Mouse (Mus musculus) heart, adult 2 months (tissue): ENCODE results near the gene Egln2. TPM values are rescaled to one million over a fixed set of nuclear protein-coding genes. Genes with fewer than 3 reads are reported as not detected.
A peak's percentile ranks its signal among the peaks of the same experiment; 100 is the strongest.

Experiments used
- DNase-seq, 2 experiments: peaks; one replicate each; pipeline ENCODE4 v3.0.0; 2021
- H3K27ac ChIP-seq: fragments of 200-600 bp; 2 replicates; pipeline ENCODE4 v1.8.1; 2022
- H3K27me3 ChIP-seq: fragments of 200-500 bp; 2 replicates; pipeline ENCODE4 v1.6.1; 2012; ENCODE audit warnings: mild to moderate bottlenecking, low read length, inconsistent platforms, mixed read lengths; ENCODE audit not compliant: control insufficient read depth, insufficient read depth
- H3K36me3 ChIP-seq: fragments of 200-500 bp; 2 replicates; pipeline ENCODE4 v1.6.1; 2012; ENCODE audit warnings: low read length, inconsistent platforms; ENCODE audit not compliant: control insufficient read depth, insufficient read depth
- H3K4me1 ChIP-seq: fragments of 200-500 bp; 2 replicates; pipeline ENCODE4 v1.6.1; 2011; ENCODE audit warnings: low read length; ENCODE audit not compliant: control insufficient read depth, insufficient read depth
- H3K4me3 ChIP-seq: fragments of 200-600 bp; 2 replicates; pipeline ENCODE4 v1.8.1; 2022
- H3K79me2 ChIP-seq: fragments of 200-500 bp; replicated peaks from 2 replicates; pipeline ENCODE4 v1.6.1; 2012; ENCODE audit warnings: mild to moderate bottlenecking, inconsistent platforms, low read length, moderate library complexity, mixed read lengths; ENCODE audit not compliant: control insufficient read depth, insufficient read depth
- H3K9ac ChIP-seq: fragments of 200-500 bp; 2 replicates; pipeline ENCODE4 v1.6.1; 2012; ENCODE audit warnings: low read depth, mild to moderate bottlenecking, control low read depth, inconsistent platforms, low read length, mixed read lengths
- CTCF ChIP-seq: fragments of 200-600 bp; IDR thresholded peaks from 2 replicates; pipeline ENCODE4 v1.8.1; 2022; ENCODE audit warnings: antibody characterized with exemption, mild to moderate bottlenecking, moderate library complexity
- EP300 ChIP-seq: fragments of 200-500 bp; IDR thresholded peaks from 2 replicates; pipeline ENCODE4 v1.6.1; 2011; ENCODE audit warnings: low read depth, low read length, control low read depth; ENCODE audit not compliant: insufficient read depth
- POLR2A ChIP-seq: fragments of 200-500 bp; IDR thresholded peaks from 2 replicates; pipeline ENCODE4 v1.6.1; 2011; ENCODE audit warnings: mild to moderate bottlenecking, low read depth, low read length, control low read depth; ENCODE audit not compliant: insufficient read depth
- WGBS: fragments of 180-500 bp; shearing (Covaris S2); methylation state at CpG from one replicate; pipeline ENCODE4 v1.1.7; 2018; 5-methylcytosine and 5-hydroxymethylcytosine counted together
- intact Hi-C: fragments of 180-260 bp; cut with DNase I; formaldehyde crosslinking; loops from one replicate; pipeline ENCODE4 v1.15.1; 2025
- long read RNA-seq: library from polyadenylated mRNA; stranded (forward); transcript quantifications from one replicate; pipeline ENCODE4 v2.0.0, GENCODE M21; 2021
- polyA plus RNA-seq: library from polyadenylated mRNA; depleted of rRNA; stranded (reverse); fragments of >200 nt; gene quantifications from 2 replicates; pipeline ENCODE4 v1.2.3, GENCODE M21; 2012; rRNA removed
- total RNA-seq, 2 experiments: library from RNA; stranded (reverse); gene quantifications; 2 replicates each; pipeline ENCODE4 v1.2.3; 2021

Gene Egln2
- total RNA-seq (10 to 100 TPM; 51.8 to 64.4 TPM), polyA plus RNA-seq (52.4 and 57.7 TPM in 2 replicates)
- long read RNA-seq, transcript Egln2-201 (6 exons, 2,107 nt) = major isoform, 113 of 126 reads
- long read RNA-seq, partial matches to known transcripts = 4 of 126 reads
- long read RNA-seq, other reads (novel, unspliced or antisense) = 5 of 126 reads

- TF ChIP-seq POLR2A (peak; percentile 86), CTCF (no peak), EP300 (0 out of 2 replicates have a peak, but pooled peaks have one; percentile 59)
- H3K79me2 ChIP-seq = peaks cover 8% of the 10 kb centered on the region
- peak within 1 kb of the TSS; percentile 95 for H3K27ac ChIP-seq
- under 1% methylated on average over 53 of the region's 61 CpGs for WGBS
- peak within 1 kb of the TSS; percentile 72 for H3K4me3 ChIP-seq
- H3K27me3 ChIP-seq = no peaks in the 10 kb centered on the region
- DNase-seq = peak; percentile 95 to 97
- H3K9ac ChIP-seq = peak within 1 kb of the TSS; percentile 81
- intact Hi-C loops = loop anchor here (2.0 to 10.0 kb wide), 2 partner anchors 28 to 308 kb away; partner anchors contain the start of genes BC024978 and Sertad3
- H3K4me1 ChIP-seq = peaks cover 24% of the 10 kb centered on the region
- H3K36me3 ChIP-seq = peaks cover 4% of the 10 kb centered on the region; the same call in 1 of the 2 replicates
Observed at GRCm38 (mm10) chr7:27166614-27167474, at the start of gene Egln2. TSS of gene Egln2 (minus strand) at chr7:27166802.

GRCm38 (mm10) chr7:27212626-27213025 is 46.0 kb upstream of the Egln2 start:
- Histone ChIP-seq H3K27me3 (no peaks in the 10 kb centered on the region), H3K79me2 (no peaks in the 10 kb centered on the region), H3K36me3 (no peaks in the 10 kb centered on the region), H3K9ac (no peak overlapping the region), H3K4me3 (no peak overlapping the region), H3K27ac (no peak overlapping the region), H3K4me1 (no peaks in the 10 kb centered on the region)
- intact Hi-C loops = no loop called here
- no peak for DNase-seq
- WGBS = 71% methylated on average over 2 of the region's 2 CpGs
- TF ChIP-seq POLR2A (no peak), CTCF (no peak), EP300 (no peak)

- Histone ChIP-seq H3K9ac (no peak overlapping the region), H3K27ac (no peak overlapping the region), H3K4me1 (no peaks in the 10 kb centered on the region), H3K27me3 (no peaks in the 10 kb centered on the region), H3K36me3 (no peaks in the 10 kb centered on the region), H3K79me2 (no peaks in the 10 kb centered on the region), H3K4me3 (no peak overlapping the region)
- 93% methylated on average over 8 of the region's 8 CpGs for WGBS
- no peak for DNase-seq
- intact Hi-C loops = no loop called here
- TF ChIP-seq POLR2A (no peak), CTCF (no peak), EP300 (no peak)
Observed at GRCm38 (mm10) chr7:27203730-27204449, 37.3 kb upstream of the Egln2 start.

GRCm38 (mm10) chr7:27198779-27199178 is 32.2 kb upstream of the Egln2 start:
- 91% methylated on average over 8 of the region's 8 CpGs for WGBS
- no peaks in the 10 kb centered on the region for H3K27me3 ChIP-seq
- no peak overlapping the region for H3K4me3 ChIP-seq
- DNase-seq = no peak
- H3K9ac ChIP-seq = no peak overlapping the region
- H3K36me3 ChIP-seq = peaks cover 4% of the 10 kb centered on the region; the same call in 1 of the 2 replicates
- intact Hi-C loops = no loop called here
- peaks cover 7% of the 10 kb centered on the region for H3K4me1 ChIP-seq
- no peaks in the 10 kb centered on the region for H3K79me2 ChIP-seq
- H3K27ac ChIP-seq = no peak overlapping the region
- TF ChIP-seq CTCF (no peak), POLR2A (no peak), EP300 (no peak)

GRCm38 (mm10) chr7:27198355-27198754 is 31.8 kb upstream of the Egln2 start:
- H3K79me2 ChIP-seq = peaks cover 2% of the 10 kb centered on the region; the same call in 1 of the 2 replicates
- TF ChIP-seq CTCF (no peak), EP300 (no peak), POLR2A (no peak)
- H3K4me1 ChIP-seq = peaks cover 7% of the 10 kb centered on the region
- peaks cover 4% of the 10 kb centered on the region; the same call in 1 of the 2 replicates for H3K36me3 ChIP-seq
- no peak overlapping the region for H3K9ac ChIP-seq
- H3K27me3 ChIP-seq = no peaks in the 10 kb centered on the region
- intact Hi-C loops = no loop called here
- no peak overlapping the region for H3K27ac ChIP-seq
- DNase-seq = no peak
- H3K4me3 ChIP-seq = no peak overlapping the region
